Mouse (Mus musculus): ENCODE measurements around the gene Tmem109.
A peak's percentile ranks its signal among the peaks of the same experiment; 100 is the strongest.

The Tmem109 gene

DNA sequence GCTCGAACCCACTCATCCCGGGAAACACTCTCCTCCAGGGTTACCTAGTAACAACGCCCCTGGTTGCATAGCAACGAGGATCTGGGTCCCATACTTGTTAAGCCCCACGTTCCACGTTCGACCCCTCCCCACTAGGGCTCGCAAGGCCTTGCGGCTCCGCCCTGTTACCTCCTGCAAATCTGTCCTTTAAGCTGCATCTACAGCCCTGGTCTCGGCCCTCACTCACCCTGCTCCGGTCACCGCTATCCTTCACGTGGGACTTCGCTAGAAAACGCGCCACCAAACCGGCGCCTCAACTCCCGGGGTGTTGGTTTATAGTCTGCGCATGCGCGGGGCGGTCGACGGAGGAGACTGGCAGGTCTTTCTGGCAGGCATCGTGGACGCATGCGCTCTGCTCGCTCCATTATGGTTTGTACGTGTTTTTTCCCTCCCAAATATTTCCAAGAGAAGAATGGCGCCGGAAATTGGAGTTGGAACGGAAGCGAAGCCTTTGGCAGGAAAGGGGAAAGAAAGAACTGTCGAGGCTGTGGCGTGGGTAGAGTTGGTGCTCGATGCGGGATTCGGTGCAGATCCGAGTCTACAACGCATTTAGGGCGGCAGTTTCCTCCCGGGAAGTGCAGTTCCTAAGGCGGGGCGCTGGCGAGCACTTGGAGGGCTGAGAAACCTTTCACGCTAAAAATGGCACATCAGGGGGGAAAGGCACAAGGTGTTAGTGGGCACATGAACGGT, at the start of gene Tmem109:
Tmem109 (minus strand) TSS at position 576 of the 729 bp plus-strand sequence.
- peak; percentile 96 for DNase-seq

- no peak for DNase-seq
Observed at GRCm38 (mm10) chr19:10930641-10931040, 48.8 kb upstream of the Tmem109 start.

DNA sequence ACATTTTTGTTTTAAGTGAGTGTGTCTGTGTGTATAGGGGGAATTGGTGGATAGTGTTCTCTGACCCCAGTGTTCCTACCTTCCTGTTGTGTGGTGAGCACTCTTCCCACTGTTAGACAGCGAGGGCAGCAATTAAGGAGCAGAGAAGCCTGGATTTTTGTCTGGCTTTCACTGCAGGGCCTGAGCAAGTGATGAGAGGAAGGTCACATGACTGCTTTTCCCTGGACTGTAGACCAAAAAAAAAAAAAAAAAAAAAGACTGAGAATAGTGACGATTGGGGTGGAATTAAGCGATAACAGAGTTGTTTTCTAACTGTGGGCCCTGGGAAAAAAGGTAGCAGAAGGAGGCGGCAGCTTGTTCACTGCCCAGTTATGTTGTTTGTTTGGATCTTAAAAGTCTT, 44.9 kb upstream of the Tmem109 start:
- DNase-seq, result no peak

DNA sequence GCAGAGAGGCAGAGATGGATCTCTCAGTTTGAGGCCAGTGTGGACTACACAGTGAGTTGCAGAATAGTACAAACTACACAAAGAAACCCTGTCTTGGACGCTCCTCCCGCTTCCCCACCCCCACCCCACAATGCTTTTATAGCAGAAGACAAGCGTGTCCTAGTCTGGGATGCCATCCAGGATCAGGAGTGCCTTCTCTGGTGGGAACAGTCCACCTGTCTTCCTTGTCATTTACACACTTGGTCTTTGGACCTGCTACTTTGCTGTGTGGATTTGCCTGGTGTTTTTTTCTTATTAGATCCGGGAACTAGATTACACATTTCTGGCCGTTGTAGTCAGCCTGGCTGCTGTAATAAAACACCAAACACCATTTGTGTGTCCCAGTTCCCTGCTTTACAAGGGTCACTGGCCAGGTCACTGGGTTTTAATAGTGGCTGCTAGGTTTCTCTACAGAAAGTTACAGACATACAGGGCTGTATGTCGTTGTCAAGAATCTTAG, 44.4 kb upstream of the Tmem109 start:
- DNase-seq, result no peak

DNA sequence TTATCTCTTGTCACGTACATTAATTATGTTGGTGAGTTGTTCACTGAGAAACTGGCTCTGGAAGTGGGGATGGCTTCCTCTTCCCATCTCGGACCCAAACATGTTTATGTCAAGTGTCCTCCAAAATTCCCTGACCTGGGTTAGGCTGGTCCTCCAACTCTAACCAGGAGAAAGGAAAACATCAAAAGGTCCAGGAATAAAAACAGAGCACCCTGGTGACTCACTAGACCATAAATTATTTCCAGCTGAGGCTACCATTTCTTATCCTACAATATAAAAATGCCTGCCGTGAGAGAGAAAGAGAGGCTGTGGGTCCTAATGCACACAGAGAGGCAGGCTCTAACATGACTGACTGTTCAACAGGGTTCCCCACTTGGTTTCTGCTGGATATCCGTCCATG, 42.4 kb upstream of the Tmem109 start:
- no peak for DNase-seq

GRCm38 (mm10) chr19:10921058-10921457, 39.3 kb upstream of the Tmem109 start:
- DNase-seq, result no peak

GRCm38 (mm10) chr19:10920532-10920931, 38.7 kb upstream of the Tmem109 start, which contains the start of gene Zp1:
Gene Zp1, minus strand, starts transcription at chr19:10920632.
- no peak for DNase-seq

DNA sequence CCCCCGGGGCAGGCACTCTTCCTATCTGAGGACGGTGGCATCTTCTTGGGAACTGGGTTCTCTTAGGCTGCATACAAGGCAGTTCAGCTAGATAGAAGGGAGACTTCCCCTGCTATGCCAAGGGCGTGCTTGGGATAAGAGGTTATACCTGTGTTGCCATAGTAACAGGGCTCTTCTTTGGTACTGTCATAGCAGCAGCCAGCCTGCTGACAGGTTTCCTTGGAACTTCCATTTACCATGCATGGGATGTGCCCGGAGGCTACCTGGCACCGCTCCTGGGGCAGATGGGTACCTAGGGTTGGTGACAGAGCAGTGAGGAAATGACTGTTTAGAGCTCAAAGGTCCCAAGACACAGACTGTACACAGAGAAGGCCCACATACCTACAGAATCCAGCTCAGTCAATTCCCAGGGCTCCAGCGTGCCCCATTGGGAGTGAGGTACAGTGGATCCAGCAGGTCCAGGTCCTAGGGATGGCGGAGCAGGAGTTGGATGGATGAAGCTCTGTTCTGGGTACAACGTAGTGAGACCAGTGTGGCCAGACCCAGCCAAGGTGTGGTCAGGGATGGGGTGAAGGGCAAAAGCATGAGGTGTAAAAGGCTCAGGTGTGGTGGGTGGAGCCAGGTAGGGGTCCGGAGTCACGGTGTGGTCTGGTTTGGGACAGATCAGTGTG, 36.7 kb upstream of the Tmem109 start:
- DNase-seq, result no peak

DNA sequence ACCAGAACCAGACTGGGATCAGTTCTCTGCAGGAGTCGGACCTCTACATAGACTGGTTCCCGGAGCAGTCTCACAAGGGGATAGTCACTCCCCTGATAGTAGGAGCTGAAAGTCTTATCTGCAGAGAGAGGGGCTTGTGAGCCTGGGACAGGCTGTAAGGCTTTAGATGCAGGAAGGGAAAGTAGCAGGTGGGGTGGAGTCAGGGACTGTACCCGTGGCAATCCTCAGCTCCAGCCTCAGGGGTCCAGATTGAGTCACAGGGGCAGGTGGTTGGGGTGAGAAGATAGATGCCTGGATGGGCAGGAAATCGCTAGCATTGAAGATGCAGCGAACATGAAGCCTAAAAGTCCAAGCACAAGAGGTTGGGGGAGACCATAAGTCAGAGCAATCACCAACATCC, 34.7 kb upstream of the Tmem109 start:
- no peak for DNase-seq

DNA sequence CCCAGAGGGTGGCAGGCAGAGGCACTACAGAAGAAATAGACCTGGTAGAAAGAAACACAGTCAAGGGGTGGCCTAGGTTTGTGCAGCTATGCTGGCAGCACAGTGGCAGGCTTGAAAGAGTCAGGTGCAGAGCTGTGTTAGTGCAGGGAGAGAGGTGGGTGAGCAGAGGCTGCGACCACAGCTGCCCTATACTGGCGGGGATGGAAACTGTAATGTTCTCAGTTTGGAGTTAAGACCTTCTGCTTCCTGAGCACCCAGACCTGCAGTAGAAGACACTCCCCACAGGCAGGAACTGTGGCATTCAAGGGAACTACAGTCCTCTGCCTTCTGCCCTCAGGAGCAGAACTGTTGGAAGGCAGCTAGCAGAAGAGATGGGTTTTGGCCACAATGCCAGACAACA, 33.1 kb upstream of the Tmem109 start:
- no peak for DNase-seq

GRCm38 (mm10) chr19:10914291-10914690, 32.5 kb upstream of the Tmem109 start:
- peak; percentile 21 for DNase-seq

GRCm38 (mm10) chr19:10909087-10909721, 27.4 kb upstream of the Tmem109 start:
- DNase-seq, result peak; percentile 22

DNA sequence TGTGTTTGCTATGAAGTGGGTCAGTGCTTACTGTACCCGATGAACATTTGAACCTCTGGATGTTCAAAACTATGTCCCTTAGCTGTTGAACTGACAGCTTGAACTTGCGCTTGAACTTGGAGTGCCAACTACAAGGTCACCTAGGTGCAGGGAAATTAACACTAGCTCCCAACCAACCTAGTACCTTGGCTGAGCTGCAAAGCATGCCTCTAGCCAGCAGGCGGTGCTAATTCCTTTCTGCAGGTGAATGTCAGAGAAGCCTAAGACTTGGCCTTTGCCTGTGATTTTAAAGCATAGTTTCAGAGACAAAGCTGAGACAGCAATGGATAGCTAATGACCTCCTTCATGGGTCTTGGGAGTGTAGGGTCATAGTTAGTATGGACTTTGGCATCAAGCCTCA, 26.1 kb upstream of the Tmem109 start:
- DNase-seq, result peak; percentile 75

GRCm38 (mm10) chr19:10905728-10906000, 23.9 kb upstream of the Tmem109 start:
- no peak for DNase-seq

DNA sequence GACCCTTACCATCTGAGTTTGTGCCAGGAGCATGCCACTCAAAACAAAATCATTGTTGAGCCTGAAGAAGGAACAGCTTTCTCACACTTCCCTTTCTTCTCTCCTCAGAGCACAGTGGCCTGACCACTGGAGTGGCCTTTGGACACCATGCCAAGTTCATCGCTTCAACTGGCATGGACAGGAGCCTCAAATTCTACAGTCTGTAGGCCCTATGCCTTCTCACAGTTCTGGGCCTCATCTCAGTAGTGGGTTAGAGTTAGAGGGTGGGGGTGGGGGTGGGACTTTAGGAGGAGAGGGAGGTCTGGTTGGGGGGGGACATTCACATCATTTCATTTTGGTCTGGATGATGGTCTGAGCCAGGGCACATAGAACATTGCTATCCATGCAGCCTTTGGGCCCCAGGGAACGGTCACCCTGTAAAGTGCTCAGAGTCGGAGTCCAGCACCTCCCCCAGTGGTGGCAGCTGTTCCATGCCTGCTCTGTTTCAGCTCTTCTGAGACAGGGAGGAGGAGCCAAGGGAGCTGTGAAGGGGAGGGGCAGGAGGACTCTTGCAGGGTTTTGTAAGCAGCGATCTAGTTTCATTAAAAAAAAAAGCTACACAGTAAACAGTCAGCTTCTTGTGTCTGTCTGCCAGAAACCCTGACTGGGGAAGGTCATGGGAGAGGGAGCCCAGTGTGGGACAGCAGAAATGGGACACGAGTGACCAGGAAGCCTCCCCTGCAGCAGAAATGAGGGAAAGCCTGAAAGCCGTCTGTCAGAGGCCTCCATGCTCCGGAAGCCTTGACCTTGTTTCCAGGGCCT, 23.3 kb upstream of the Tmem109 start:
- DNase-seq, result peak; percentile 87

DNA sequence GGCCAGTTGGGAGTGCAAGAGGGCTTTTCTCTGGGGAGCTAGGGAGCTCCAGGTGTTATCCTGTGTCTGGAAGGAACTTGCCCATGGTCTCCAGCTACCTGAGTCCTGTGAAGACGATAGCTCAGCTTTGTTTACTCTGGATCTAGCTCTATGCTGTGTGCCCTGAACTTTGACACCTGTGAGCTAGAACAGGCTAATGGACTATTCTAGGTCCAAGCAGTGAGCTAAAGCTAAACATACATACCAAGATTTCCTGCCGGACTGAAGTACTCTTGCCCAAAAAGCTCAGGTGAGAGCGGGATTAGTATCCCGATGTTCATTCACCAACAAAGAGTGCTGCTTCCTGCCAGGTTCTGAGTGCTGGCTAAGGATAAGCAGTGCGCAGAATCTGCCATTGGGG, 22.7 kb upstream of the Tmem109 start:
- DNase-seq, result no peak

DNA sequence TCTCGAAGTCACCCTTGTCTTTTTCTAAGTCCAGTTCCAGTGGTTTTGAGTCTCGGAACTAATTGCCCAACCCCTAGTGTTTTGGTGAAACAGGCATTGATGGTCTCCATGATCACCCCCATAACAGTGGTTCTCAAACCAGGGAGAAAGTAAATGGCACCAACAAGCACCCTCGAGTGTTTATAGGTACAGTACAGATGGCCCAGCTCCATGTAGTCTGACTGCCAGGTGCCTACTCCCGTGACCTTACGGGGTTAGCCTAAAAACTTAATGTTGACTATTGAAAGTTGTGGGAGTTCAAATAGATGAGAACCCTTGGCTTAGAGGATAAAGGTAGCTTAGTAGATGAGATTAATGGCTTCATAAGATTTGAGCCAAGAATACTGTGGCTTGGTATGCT, 19.2 kb upstream of the Tmem109 start:
- DNase-seq, result no peak

DNA sequence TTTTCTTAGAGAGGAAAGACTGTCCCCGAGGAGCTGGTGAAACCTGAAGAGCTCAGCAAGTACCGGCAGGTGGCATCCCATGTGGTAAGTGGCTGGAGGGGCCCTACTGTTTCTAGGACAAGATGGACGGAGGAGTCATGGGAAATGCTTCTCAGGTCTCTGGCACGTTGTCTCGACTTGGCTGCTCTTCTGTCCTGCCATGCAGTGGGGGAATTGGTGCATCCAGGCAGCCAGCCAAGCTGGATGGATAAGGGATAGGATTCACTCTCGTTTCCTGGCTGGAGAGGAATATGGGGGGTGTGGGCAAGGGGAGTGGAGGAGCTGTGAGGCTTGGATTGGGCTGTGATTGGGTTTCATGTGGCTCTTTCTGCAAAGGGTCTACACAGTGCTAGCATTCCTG, 18.5 kb upstream of the Tmem109 start:
- no peak for DNase-seq

- no peak for DNase-seq
Observed at GRCm38 (mm10) chr19:10897491-10897890, 15.7 kb upstream of the Tmem109 start.

DNA sequence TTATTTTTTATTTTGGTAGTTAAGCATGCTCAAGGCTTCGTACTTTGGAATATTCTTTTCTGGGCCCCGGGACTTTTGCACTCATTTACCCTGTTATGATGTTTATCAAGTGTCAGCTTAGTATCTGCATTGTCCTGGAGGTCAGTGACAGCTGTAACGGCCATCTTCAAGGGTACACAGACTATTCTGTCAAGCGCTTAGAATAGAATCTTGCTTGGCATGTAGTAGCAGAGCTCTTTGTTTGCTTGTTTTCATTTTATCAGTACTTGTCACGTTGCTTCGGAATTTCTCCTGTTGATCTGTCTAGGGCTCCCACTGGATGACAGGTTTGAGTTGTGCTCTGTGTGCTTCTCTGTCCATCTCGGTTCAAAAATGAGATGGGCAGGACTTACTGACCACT, 15.0 kb upstream of the Tmem109 start:
- no peak for DNase-seq

DNA sequence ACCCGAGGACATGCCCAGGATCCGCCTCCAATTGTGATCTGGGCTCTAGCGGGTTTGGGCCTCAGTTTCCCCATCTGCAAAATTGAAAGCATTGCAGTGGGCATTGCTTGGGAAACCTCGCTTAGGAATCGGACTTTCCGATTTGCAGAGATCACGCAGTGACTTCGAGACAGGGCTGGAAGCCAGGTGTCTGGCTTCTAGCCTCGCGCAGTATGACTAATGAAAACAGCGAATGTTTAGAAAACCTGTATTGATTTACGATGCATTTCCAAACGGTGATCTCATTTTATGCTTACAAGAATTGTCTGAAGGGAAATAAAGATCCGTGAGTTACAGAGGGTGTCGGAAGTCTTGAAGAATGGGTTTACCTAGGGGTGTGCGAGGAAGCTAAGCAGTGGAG, 13.9 kb upstream of the Tmem109 start:
- no peak for DNase-seq

GRCm38 (mm10) chr19:10895016-10895528, 13.3 kb upstream of the Tmem109 start, which contains the start of gene Prpf19:
Gene Prpf19, plus strand, starts transcription at chr19:10895231.
- DNase-seq, result peak; percentile 98

- peak; percentile 59 for DNase-seq
Observed at GRCm38 (mm10) chr19:10892201-10892600, 10.4 kb upstream of the Tmem109 start.
